8 mouse cellular contexts compared by ENCODE assay signal in the genomic region with DNA sequence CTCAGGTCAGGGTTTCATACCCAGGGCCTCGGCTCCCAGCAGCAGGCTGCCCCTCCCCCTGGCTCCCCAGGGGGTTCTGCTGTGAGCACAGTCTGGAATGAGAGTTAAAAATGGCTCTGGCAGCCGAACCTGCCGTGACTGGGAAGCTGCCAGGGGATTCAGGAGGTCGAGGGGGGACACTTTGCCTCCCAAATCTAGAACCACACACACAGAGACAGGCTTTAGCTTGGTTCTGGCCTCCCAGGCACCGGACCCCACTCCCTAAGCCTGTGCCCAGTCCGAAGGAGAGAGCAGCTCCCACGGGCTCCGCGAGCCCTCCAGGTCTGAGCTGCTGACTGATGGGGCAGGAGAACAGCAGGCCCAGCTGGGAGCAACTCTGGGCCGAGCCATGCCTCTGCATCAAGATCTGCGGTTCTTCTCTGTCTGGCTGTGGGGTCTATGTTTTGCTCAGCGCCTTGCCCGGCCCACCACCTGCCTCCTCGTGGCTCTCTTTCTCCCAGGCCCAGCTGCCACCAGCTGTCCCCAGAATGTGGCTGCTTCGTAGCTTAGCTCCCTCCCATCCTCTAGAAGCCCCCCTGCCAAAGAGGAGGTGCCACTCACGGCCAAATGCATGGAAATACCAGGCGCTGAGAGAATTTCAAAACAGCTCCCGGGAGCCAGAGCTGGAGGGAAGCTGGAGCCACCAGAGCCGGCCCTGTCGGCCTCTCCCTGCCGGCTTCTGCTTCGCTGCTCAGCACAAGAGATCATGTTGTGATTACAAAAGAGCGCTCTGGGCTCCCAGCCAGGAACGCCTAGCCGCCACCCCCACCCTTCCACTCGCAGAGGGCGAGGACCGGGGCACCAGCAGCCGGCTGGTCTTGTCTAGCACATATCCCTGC. TPM values are rescaled to one million over a fixed set of nuclear protein-coding genes. Genes with fewer than 3 reads are reported as not detected.
DNase-seq lines count a peak whose midpoint lies in the region; ATAC-seq lines count a peak whose summit lies in the region.

A gene (minus strand): TSS at position 756 of the 878 bp plus-strand sequence.

- no peaks in the 10 kb centered on the region for H3K27me3 ChIP-seq in forebrain, embryonic 15.5 days
- no peaks in the 10 kb centered on the region; the same call in 1 of the 2 replicates for H3K27me3 ChIP-seq in liver, embryonic 16.5 days (ENCODE audit: control insufficient read depth, insufficient read depth, low read depth, low read length)
- peaks cover 4% of the 10 kb centered on the region; the same call in 1 of the 2 replicates for H3K27me3 ChIP-seq in neural tube, embryonic 12.5 days (replicated peaks)

- H3K36me3 ChIP-seq in forebrain, embryonic 15.5 days: no peaks in the 10 kb centered on the region
- no peaks in the 10 kb centered on the region for H3K36me3 ChIP-seq in liver, embryonic 16.5 days (ENCODE audit: control insufficient read depth, insufficient read depth)
- H3K36me3 ChIP-seq in neural tube, embryonic 12.5 days: no peaks in the 10 kb centered on the region

- peak within 1 kb of the TSS; percentile 96 for H3K27ac ChIP-seq in forebrain, embryonic 15.5 days (replicated peaks)
- H3K27ac ChIP-seq in liver, embryonic 16.5 days (ENCODE audit: low read length): peak within 1 kb of the TSS; percentile 64
- H3K27ac ChIP-seq in neural tube, embryonic 12.5 days: peak within 1 kb of the TSS; percentile 94

- intact Hi-C loops in heart, postnatal 10 days (cut with DNase I): loop anchor here (1.0 kb wide), 2 partner anchors 16 to 121 kb away; no protein-coding TSS in a partner anchor

- peak within 1 kb of the TSS; percentile 17 for H3K4me3 ChIP-seq in forebrain, embryonic 15.5 days
- H3K4me3 ChIP-seq in liver, embryonic 16.5 days (ENCODE audit: low read depth, low read length): peak within 1 kb of the TSS; percentile 47
- peak within 1 kb of the TSS; percentile 12; the same call in 1 of the 2 replicates for H3K4me3 ChIP-seq in neural tube, embryonic 12.5 days

- peak within 1 kb of the TSS; percentile 36 for H3K4me2 ChIP-seq in forebrain, embryonic 15.5 days (replicated peaks)
- peak within 1 kb of the TSS; percentile 70 for H3K4me2 ChIP-seq in liver, embryonic 16.5 days (ENCODE audit: low read depth, low read length)
- peak within 1 kb of the TSS; percentile 52 for H3K4me2 ChIP-seq in neural tube, embryonic 12.5 days (replicated peaks)

- peak within 1 kb of the TSS; percentile 40 for H3K9ac ChIP-seq in forebrain, embryonic 15.5 days (replicated peaks)
- H3K9ac ChIP-seq in liver, embryonic 16.5 days (ENCODE audit: low read depth, low read length): peak within 1 kb of the TSS; percentile 49
- peak within 1 kb of the TSS; percentile 51 for H3K9ac ChIP-seq in neural tube, embryonic 12.5 days

- peaks cover 49% of the 10 kb centered on the region for H3K4me1 ChIP-seq in forebrain, embryonic 15.5 days
- peaks cover 25% of the 10 kb centered on the region for H3K4me1 ChIP-seq in liver, embryonic 16.5 days (ENCODE audit: control insufficient read depth, low read depth, low read length)
- peaks cover 29% of the 10 kb centered on the region for H3K4me1 ChIP-seq in neural tube, embryonic 12.5 days

- WGBS in forebrain, embryonic 15.5 days: 2% methylated on average over 29 of the region's 29 CpGs
- 23% methylated on average over 29 of the region's 29 CpGs for WGBS in liver, embryonic 16.5 days (ENCODE audit: insufficient replicate concordance)
- 4% methylated on average over 29 of the region's 29 CpGs for WGBS in neural tube, embryonic 12.5 days

- DNase-seq in ES-CJ7 (ENCODE audit: low read depth, low spot score): peak; percentile 41
- peak; percentile 92 for DNase-seq in cerebellum, adult 11-12 months
- peak; percentile 91 to 93 for DNase-seq in heart, postnatal 10 days
- DNase-seq in kidney, postnatal 4 days: peak; percentile 93 to 94
- peak; percentile 90 for DNase-seq in testis, postnatal 10 days (ENCODE audit: low spot score)

- peak; percentile 86 for ATAC-seq in forebrain, embryonic 15.5 days (replicated peaks)
- peak; percentile 83 for ATAC-seq in liver, embryonic 16.5 days (ENCODE audit: low read depth)
- ATAC-seq in neural tube, embryonic 12.5 days (ENCODE audit: low FRiP score, low read depth): peak; percentile 75

- H3K9me3 ChIP-seq in forebrain, embryonic 15.5 days: no peaks in the 10 kb centered on the region
- H3K9me3 ChIP-seq in liver, embryonic 16.5 days (replicated peaks; ENCODE audit: control insufficient read depth, low read length): no peaks in the 10 kb centered on the region
- no peaks in the 10 kb centered on the region for H3K9me3 ChIP-seq in neural tube, embryonic 12.5 days

RNA-seq across cellular contexts. Expression of the gene that starts here (rescaled TPM):
- polyA plus RNA-seq in forebrain, embryonic 15.5 days (2015; fragmentation: Nextera tagmentation; extraction: Ambion mirVana): 1.3 and 1.6 TPM in 2 replicates
- 1 to 10 TPM; 8.4 to 9.9 TPM for total RNA-seq in heart, postnatal 10 days (2021)
- 0.26 and 0.37 TPM in 2 replicates for polyA plus RNA-seq in liver, embryonic 16.5 days (2015; fragmentation: Nextera tagmentation; extraction: Ambion mirVana)
- 1.6 and 1.9 TPM in 2 replicates for polyA plus RNA-seq in neural tube, embryonic 12.5 days (2016; fragmentation: Nextera tagmentation; extraction: Ambion mirVana)

Comparison
In these comparisons a context has a peak if more than half of its experiments do, and no peak if none do; other contexts are left out.
1. Peak in every context shown above with its lines: DNase-seq, ATAC-seq, H3K4me3 ChIP-seq and H3K27ac ChIP-seq.
2. Peak in ATAC-seq, H3K4me3 ChIP-seq, H3K27ac ChIP-seq, H3K9ac ChIP-seq and H3K4me2 ChIP-seq in liver, embryonic 16.5 days; RNA of the gene not detected or under 1 TPM.
3. DNase-seq: peak in every context shown above with its lines; median percentile 94 in kidney, postnatal 4 days; 92 in cerebellum, adult 11-12 months; 92 in heart, postnatal 10 days; 90 in testis, postnatal 10 days; 41 in ES-CJ7.